Mouse (Mus musculus) neural tube, embryonic 13.5 days (tissue): ENCODE measurements around the gene Vav2. TPM values are rescaled to one million over a fixed set of nuclear protein-coding genes. Genes with fewer than 3 reads are reported as not detected.
A peak's percentile ranks its signal among the peaks of the same experiment; 100 is the strongest.

Source experiments
- ATAC-seq: fragments of 200-750 bp; cut with Nextera tagmentation; 2 replicates; pipeline ENCODE4 v1.8.0; 2017; ENCODE audit warnings: low read depth, mild to moderate bottlenecking, moderate TSS enrichment, moderate library complexity
- H3K27ac ChIP-seq: fragments of 300-500 bp; sonication (generic); replicated peaks from 2 replicates; pipeline ENCODE4 v1.5.1; 2015; ENCODE audit warnings: moderate library complexity, mild to moderate bottlenecking, inconsistent platforms
- H3K27me3 ChIP-seq: fragments of 300-500 bp; sonication (generic); 2 replicates; pipeline ENCODE4 v1.6.1; 2015; ENCODE audit warnings: mild to moderate bottlenecking, inconsistent platforms
- H3K36me3 ChIP-seq: fragments of 300-500 bp; sonication (generic); 2 replicates; pipeline ENCODE4 v1.6.1; 2015; ENCODE audit warnings: mild to moderate bottlenecking, inconsistent platforms
- H3K4me1 ChIP-seq: fragments of 300-500 bp; sonication (generic); replicated peaks from 2 replicates; pipeline ENCODE4 v1.6.1; 2015; ENCODE audit warnings: inconsistent platforms
- H3K4me2 ChIP-seq: fragments of 300-500 bp; sonication (generic); 2 replicates; pipeline ENCODE4 v1.6.1; 2015; ENCODE audit warnings: inconsistent platforms, mild to moderate bottlenecking, moderate library complexity
- H3K4me3 ChIP-seq: fragments of 300-500 bp; sonication (generic); 2 replicates; pipeline ENCODE4 v1.5.1; 2015; ENCODE audit warnings: mild to moderate bottlenecking, inconsistent platforms
- H3K9ac ChIP-seq: fragments of 300-500 bp; sonication (generic); 2 replicates; pipeline ENCODE4 v1.6.1; 2015; ENCODE audit warnings: moderate library complexity, mild to moderate bottlenecking, inconsistent platforms
- H3K9me3 ChIP-seq: fragments of 300-500 bp; sonication (generic); 2 replicates; pipeline ENCODE4 v1.6.1; 2016; ENCODE audit warnings: inconsistent platforms
- WGBS: fragments of 180-500 bp; shearing (Covaris S2); methylation state at CpG from one replicate; pipeline ENCODE4 v1.1.7; 2015; 5-methylcytosine and 5-hydroxymethylcytosine counted together
- polyA plus RNA-seq: library from polyadenylated mRNA; unstranded; fragments of >200 nt; fragmentation: Nextera tagmentation; extraction: Ambion mirVana; gene quantifications from 2 replicates; pipeline ENCODE4 v1.2.1, GENCODE M21; 2015

Vav2 gene
- polyA plus RNA-seq, 1 experiment from 2014 or later: 14.8 TPM

DNA sequence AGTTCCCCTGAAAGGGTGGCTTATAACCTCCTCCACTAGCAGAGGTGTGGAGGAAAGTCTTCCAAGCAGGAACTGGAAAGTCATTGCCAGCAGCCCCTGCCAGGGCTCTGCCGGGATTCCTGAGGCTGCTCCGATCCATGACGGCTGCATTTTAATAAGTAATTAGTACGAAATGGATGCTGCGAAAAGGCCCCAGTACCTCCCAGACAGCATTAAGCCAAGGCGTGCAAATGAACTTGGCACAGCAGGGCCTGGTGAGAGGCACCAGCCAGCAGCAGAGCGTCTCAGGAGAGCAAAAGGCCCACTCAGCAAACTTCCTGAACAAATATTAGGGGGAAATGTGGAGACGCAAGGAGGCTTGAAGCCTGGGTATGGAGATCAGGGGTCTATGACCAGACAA, 49.7 kb downstream of the Vav2 start:
- peak overlapping the region; percentile 62 for H3K27ac ChIP-seq

DNA sequence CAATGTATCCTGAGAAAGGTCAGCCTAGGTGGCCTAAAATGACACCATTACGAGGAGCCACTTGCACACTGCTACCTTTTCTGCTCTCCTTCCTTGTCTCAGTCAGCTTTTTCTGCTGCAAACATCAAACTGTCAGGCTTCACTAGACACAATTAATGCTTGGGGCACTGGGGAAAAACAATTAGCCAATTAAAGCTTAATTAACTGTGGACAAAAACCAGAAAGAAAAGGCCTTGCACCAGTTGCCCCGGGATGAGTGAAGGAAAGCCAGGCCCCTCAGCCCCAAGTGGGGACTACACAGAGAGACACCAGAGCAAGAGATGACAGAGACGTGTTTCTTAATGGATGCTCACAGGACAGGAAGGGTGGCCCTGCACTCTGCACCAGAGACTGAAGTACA, 51.7 kb downstream of the Vav2 start:
- WGBS: 11% methylated on average over 3 of the region's 3 CpGs
- ATAC-seq: peak; percentile 24; the same call in 1 of the 2 replicates
- no peaks in the 10 kb centered on the region for H3K9me3 ChIP-seq
- H3K4me2 ChIP-seq: no peak overlapping the region
- H3K36me3 ChIP-seq: no peaks in the 10 kb centered on the region
- no peak overlapping the region for H3K9ac ChIP-seq
- no peaks in the 10 kb centered on the region for H3K27me3 ChIP-seq
- no peak overlapping the region for H3K4me3 ChIP-seq
- peaks cover 83% of the 10 kb centered on the region for H3K4me1 ChIP-seq
- H3K27ac ChIP-seq: peak overlapping the region; percentile 78

More for the DNA sequence above, 49.7 kb downstream of the Vav2 start:
- Histone ChIP-seq H3K9ac (no peak overlapping the region), H3K36me3 (no peaks in the 10 kb centered on the region), H3K27me3 (no peaks in the 10 kb centered on the region), H3K9me3 (no peaks in the 10 kb centered on the region), H3K4me2 (no peak overlapping the region), H3K4me1 (peaks cover 88% of the 10 kb centered on the region), H3K4me3 (no peak overlapping the region)
- ATAC-seq: peak; percentile 23; the same call in 1 of the 2 replicates
- 20% methylated on average over 8 of the region's 8 CpGs for WGBS

DNA sequence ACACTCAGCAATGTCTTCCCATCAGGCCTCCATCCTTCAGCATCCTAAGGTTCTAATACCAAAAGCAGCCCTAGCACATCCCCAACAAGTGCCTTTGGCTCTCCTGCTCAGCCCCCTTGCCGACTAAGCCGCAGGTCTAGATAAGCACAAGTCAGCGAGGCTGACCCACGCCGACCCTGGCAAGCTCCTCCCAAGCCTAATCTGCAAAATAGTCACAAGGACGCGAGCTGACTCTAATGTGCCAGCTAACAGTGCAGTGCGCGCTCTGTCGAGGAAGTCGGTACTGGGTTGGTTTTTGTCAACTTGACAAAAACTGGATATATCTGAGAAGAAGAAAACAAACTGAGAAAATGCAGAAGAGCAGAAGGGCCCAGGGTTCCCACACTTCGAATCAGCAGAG, 53.5 kb downstream of the Vav2 start:
- WGBS: 57% methylated on average over 12 of the region's 12 CpGs
- Histone ChIP-seq H3K4me3 (no peak overlapping the region), H3K27me3 (no peaks in the 10 kb centered on the region), H3K36me3 (no peaks in the 10 kb centered on the region), H3K27ac (no peak overlapping the region), H3K4me2 (no peak overlapping the region), H3K4me1 (peaks cover 84% of the 10 kb centered on the region), H3K9me3 (no peaks in the 10 kb centered on the region), H3K9ac (no peak overlapping the region)
- ATAC-seq: no peak

DNA sequence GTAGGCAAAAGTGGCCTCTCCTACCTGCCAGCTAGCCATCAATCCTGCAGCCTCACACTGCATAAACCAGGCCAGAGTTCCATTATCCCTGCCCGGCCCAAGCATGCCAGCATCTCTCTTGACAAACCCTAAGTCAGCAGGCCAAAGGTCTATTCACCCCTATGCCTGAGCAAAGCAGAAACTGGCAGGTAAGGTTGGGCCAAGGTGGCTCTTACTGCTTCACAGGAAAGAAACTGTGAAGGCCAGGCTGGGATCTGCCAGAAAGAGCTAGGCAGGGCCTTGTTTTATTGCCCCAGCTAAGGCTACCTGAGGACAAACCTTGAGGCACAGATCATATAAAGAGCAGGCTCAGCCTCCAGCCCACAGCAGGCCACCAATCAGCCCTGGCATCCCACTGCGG, 55.4 kb downstream of the Vav2 start:
- ATAC-seq: no peak
- H3K36me3 ChIP-seq: no peaks in the 10 kb centered on the region
- H3K27me3 ChIP-seq: no peaks in the 10 kb centered on the region
- no peak overlapping the region for H3K4me2 ChIP-seq
- WGBS: 68% methylated on average over 2 of the region's 2 CpGs
- H3K4me3 ChIP-seq: no peak overlapping the region
- H3K27ac ChIP-seq: no peak overlapping the region
- H3K9ac ChIP-seq: no peak overlapping the region
- no peaks in the 10 kb centered on the region for H3K9me3 ChIP-seq
- peaks cover 82% of the 10 kb centered on the region for H3K4me1 ChIP-seq

DNA sequence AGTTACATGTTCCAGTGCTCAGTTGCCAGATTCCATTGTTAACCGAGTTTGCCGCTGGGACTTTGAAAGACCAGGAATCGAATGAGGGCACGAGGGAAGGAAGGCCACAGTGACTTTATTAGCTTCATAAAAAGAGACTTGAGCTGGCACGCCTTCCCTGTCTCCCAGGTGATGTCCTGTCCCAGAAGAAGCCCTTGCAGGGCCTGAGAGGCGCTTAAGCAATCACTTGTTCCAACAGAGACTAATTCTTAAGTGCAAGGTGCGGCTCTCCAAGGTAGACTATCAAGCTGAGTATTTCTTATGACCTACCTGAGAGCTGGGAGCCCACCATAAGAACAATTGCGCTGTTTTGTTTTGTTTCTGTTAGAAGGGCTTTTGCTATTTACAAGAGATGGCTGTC, 57.9 kb downstream of the Vav2 start:
- no peaks in the 10 kb centered on the region for H3K9me3 ChIP-seq
- no peaks in the 10 kb centered on the region for H3K27me3 ChIP-seq
- H3K4me1 ChIP-seq: peaks cover 82% of the 10 kb centered on the region
- peak overlapping the region; percentile 46; the same call in 1 of the 2 replicates for H3K27ac ChIP-seq
- no peak overlapping the region for H3K4me2 ChIP-seq
- ATAC-seq: no peak
- no peak overlapping the region for H3K9ac ChIP-seq
- 42% methylated on average over 8 of the region's 8 CpGs for WGBS
- no peak overlapping the region for H3K4me3 ChIP-seq
- no peaks in the 10 kb centered on the region for H3K36me3 ChIP-seq

DNA sequence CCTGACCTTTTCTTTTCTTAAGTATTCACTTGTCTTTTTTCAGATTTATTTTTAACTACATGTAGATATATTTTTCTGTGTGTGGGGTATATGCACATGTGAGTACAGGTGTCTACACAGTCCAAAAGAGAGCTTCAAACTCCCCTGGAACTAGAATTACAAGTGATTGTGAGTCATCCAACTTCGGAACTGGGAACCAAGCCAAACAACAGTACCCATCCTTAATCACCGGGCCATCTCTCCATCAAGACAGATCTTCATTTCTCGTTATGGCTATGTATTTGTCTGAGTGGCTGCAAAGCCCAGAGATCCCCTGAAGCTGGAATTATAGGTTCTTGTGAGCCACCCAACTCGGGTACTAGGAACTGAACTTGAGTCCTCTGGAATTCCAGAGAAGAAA, 61.5 kb downstream of the Vav2 start:
- WGBS: 83% methylated on average over 4 of the region's 4 CpGs
- H3K27me3 ChIP-seq: no peaks in the 10 kb centered on the region
- no peak overlapping the region for H3K9ac ChIP-seq
- peaks cover 93% of the 10 kb centered on the region for H3K4me1 ChIP-seq
- no peak overlapping the region for H3K4me2 ChIP-seq
- H3K4me3 ChIP-seq: no peak overlapping the region
- no peak overlapping the region for H3K27ac ChIP-seq
- H3K9me3 ChIP-seq: no peaks in the 10 kb centered on the region
- no peaks in the 10 kb centered on the region for H3K36me3 ChIP-seq
- ATAC-seq: no peak

DNA sequence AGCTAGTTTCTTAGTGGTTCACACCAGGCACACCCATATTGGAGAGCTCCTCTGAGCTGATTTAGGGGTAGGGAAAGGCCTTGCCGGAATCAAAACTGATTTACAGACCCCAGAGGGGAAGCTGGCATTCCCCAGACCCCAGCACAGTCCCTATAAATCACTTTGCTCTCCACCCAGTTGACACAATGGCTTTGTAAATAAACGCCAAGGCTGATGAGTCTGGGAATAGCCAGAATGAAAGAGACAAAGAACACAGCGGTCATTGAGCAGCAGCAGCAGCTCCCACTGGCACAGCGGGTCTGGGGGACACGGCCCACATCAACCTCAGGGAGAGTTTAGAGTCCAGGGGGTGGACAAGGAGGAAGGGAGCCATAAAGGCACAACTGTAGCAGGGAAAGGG, 65.0 kb downstream of the Vav2 start:
- WGBS: 2% methylated on average over 5 of the region's 5 CpGs
- Histone ChIP-seq H3K27ac (peak overlapping the region; percentile 89), H3K4me3 (no peak overlapping the region), H3K9me3 (no peaks in the 10 kb centered on the region), H3K4me2 (0 out of 2 replicates have a peak overlapping the region, but pooled peaks have one; percentile 3), H3K27me3 (no peaks in the 10 kb centered on the region), H3K9ac (peak overlapping the region; percentile 27; the same call in 1 of the 2 replicates), H3K36me3 (no peaks in the 10 kb centered on the region), H3K4me1 (peaks cover 84% of the 10 kb centered on the region)
- peak; percentile 71 for ATAC-seq

DNA sequence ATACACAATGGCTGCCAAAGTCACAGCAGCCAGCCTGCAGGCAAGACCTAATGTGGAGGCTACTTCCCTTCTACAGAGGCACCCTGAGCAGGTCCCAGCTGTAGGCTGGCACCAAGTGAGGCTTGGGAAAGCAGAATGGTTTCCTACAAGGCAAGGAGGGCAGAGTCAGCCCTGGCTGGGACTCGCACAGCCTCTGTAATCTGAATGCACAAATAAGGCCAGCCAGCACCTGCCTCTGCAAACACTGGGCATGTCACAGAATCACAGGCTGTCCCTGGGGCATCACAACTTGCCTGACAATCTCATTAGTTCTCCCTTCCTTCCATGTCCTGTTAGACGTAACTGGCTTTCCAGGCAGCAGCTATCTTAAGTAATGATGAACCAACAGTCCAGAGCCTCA, 68.4 kb downstream of the Vav2 start:
- ATAC-seq: no peak

DNA sequence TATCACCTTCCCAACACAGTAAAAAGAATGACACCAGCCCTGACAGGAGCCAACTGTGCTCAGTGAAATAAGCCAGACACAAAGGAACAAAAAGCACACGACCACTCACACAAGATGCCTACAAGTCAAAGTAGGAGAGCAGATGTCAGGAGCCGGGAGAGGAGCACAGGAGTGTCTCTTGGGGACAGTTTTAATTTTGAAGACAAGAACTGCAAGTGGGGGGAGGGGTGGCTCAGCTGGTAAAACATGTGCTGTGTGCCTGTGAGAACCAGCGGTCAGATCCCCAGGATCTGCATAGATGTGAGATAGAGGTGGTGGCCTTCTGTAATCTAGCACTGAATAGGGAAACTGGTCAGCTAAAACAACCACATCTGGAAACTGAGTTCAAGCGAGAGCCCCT, 71.1 kb downstream of the Vav2 start:
- no peak overlapping the region for H3K4me3 ChIP-seq
- peaks cover 72% of the 10 kb centered on the region for H3K4me1 ChIP-seq
- 0 out of 2 replicates have a peak overlapping the region, but pooled peaks have one; percentile 27 for H3K9ac ChIP-seq
- H3K27me3 ChIP-seq: no peaks in the 10 kb centered on the region
- H3K27ac ChIP-seq: peak overlapping the region; percentile 84
- no peak overlapping the region for H3K4me2 ChIP-seq
- 27% methylated on average over 4 of the region's 4 CpGs for WGBS
- H3K9me3 ChIP-seq: 0 out of 2 replicates have a peak, but pooled peaks cover 4% of the 10 kb centered on the region
- no peak for ATAC-seq
- H3K36me3 ChIP-seq: peaks cover 6% of the 10 kb centered on the region

More for the DNA sequence above, 68.4 kb downstream of the Vav2 start:
- Histone ChIP-seq H3K27ac (peak overlapping the region; percentile 74), H3K36me3 (no peaks in the 10 kb centered on the region), H3K9me3 (no peaks in the 10 kb centered on the region), H3K9ac (no peak overlapping the region), H3K4me2 (no peak overlapping the region), H3K27me3 (no peaks in the 10 kb centered on the region), H3K4me1 (peaks cover 85% of the 10 kb centered on the region), H3K4me3 (no peak overlapping the region)
- WGBS: 27% methylated on average over 2 of the region's 2 CpGs

DNA sequence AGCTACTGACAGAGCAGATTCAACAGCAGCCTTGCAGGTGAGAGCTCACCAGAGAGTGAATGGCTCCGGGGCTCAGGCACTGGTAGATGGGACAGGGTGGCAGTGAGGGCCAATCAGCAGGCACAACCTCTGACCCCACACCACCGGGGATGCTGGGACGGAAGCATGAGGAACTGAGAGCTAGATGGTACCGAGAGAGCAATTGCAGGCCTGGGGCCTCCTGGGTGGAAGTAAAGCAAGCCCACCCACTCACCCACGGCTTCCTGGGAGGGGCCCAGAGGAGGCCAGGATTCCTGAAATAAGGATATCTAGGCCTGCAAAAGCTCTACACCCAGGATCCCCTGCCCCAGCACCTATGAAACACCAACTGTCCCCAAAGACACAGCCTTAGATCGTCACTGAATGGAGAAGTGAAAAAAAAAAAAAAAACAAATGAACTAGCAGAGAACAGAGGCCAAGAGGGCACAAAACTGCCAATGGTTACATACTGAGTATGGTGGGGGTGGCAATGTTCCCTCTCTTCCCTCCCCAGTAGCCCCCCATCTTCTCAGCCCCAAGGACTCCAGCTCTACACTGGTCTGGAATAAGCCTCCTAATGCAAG, 72.1 kb downstream of the Vav2 start:
- Histone ChIP-seq H3K9me3 (0 out of 2 replicates have a peak, but pooled peaks cover 4% of the 10 kb centered on the region), H3K27me3 (no peaks in the 10 kb centered on the region), H3K4me2 (no peak overlapping the region), H3K36me3 (peaks cover 16% of the 10 kb centered on the region), H3K4me1 (peaks cover 62% of the 10 kb centered on the region), H3K4me3 (no peak overlapping the region), H3K9ac (no peak overlapping the region), H3K27ac (peak overlapping the region; percentile 84)
- 65% methylated on average over 6 of the region's 6 CpGs for WGBS
- no peak for ATAC-seq

DNA sequence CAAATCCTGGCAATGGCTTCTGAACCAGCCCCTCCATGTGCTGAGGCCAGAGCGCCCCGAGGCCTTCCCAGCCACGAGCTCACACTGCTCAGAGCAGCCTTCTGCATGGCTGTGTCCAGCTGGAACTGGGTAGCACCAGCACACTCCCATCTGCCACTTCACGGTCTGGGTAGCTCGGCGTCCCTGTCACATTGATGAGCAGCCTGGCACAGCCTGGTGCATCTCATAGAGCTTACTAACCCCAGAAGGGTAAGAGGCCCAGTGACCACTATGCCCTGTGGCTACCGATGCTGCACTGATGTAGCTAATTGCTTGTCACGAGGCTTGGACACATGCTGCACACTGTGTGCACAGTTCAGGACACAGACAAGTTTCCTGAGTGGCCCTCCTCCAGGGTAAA, 74.1 kb downstream of the Vav2 start:
- Histone ChIP-seq H3K27me3 (no peaks in the 10 kb centered on the region), H3K9ac (no peak overlapping the region), H3K4me2 (no peak overlapping the region), H3K36me3 (peaks cover 19% of the 10 kb centered on the region), H3K4me1 (peaks cover 48% of the 10 kb centered on the region), H3K4me3 (no peak overlapping the region), H3K9me3 (0 out of 2 replicates have a peak, but pooled peaks cover 4% of the 10 kb centered on the region), H3K27ac (0 out of 2 replicates have a peak overlapping the region, but pooled peaks have one; percentile 7)
- WGBS: 47% methylated on average over 8 of the region's 8 CpGs
- peak; percentile 29; the same call in 1 of the 2 replicates for ATAC-seq

DNA sequence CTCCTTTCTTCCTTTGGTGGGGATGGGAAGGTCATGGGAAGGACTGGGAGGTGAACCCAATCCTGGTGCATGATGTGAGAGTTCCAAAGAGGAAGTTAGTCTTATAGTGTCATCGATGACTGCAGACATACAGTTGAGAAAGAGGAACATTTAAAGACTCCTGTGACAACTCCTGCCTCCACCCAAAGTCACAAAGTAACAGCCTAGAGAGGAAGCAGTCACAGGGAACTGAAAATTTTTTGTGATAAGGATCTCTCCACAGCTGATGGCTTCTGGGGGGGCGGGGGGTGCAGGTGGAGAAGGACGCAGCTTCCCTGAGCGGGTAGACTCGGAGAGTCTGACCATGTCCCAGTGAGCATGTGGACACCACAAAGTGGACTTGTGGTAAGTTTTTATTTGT, 76.5 kb downstream of the Vav2 start:
- H3K9ac ChIP-seq: no peak overlapping the region
- peaks cover 37% of the 10 kb centered on the region for H3K4me1 ChIP-seq
- 0 out of 2 replicates have a peak, but pooled peaks cover 4% of the 10 kb centered on the region for H3K9me3 ChIP-seq
- peaks cover 19% of the 10 kb centered on the region for H3K36me3 ChIP-seq
- 96% methylated on average over 5 of the region's 5 CpGs for WGBS
- no peak overlapping the region for H3K27ac ChIP-seq
- ATAC-seq: no peak
- H3K4me2 ChIP-seq: no peak overlapping the region
- no peaks in the 10 kb centered on the region for H3K27me3 ChIP-seq
- no peak overlapping the region for H3K4me3 ChIP-seq

DNA sequence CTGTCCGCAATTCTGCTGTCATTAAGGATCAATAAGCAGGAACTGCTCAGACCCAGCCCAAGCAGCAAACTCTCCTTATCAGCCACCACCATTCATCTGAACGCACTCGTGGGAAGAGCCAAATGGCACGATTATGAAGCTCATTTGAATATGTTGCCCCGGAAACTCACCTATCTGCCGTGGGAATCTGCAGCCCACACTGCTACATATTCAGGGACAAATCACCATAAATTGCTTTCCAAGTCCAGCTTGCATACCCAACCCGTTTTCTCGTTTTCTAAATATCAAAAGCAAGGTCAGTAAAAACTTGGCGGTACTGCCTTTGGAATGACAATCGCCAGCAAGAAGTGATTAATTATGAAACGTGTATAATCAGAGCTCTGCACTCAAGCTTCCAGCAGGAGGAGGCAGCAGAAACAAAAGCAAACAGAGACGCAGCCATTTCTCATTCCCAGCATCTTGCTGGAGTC, 82.8 kb downstream of the Vav2 start:
- Histone ChIP-seq H3K27ac (peak overlapping the region; percentile 86), H3K27me3 (no peaks in the 10 kb centered on the region), H3K4me3 (no peak overlapping the region), H3K9me3 (no peaks in the 10 kb centered on the region), H3K36me3 (no peaks in the 10 kb centered on the region), H3K4me1 (peaks cover 51% of the 10 kb centered on the region), H3K9ac (no peak overlapping the region), H3K4me2 (peak overlapping the region; percentile 40)
- ATAC-seq: peak; percentile 29
- 19% methylated on average over 12 of the region's 12 CpGs for WGBS
